8 mouse cellular contexts compared by ENCODE assay signal in genomic region chr14:21368622-21369021, GRCm38 (mm10).
A peak's percentile ranks its signal among the peaks of the same experiment; 100 is the strongest.
DNase-seq lines count a peak whose midpoint lies in the region; ATAC-seq lines count a peak whose summit lies in the region.
"Had no signal": no experiment of that assay in that cellular context is flagged by ENCODE, and none has a peak within 500 bp of the region (broad histone marks: within the 10 kb centered on the region; RNA-seq: fewer than 3 reads in every experiment).

No protein-coding gene starts in this region.

- H3K27me3 ChIP-seq in embryonic facial prominence, embryonic 13.5 days, result no peaks in the 10 kb centered on the region
- H3K27me3 ChIP-seq in hindbrain, embryonic 13.5 days, result no peaks in the 10 kb centered on the region
- H3K27me3 ChIP-seq in midbrain, embryonic 16.5 days (ENCODE audit: control insufficient read depth, insufficient read depth, low read depth, low read length), result no peaks in the 10 kb centered on the region

- peaks cover 10% of the 10 kb centered on the region for H3K4me1 ChIP-seq in embryonic facial prominence, embryonic 13.5 days
- H3K4me1 ChIP-seq in hindbrain, embryonic 13.5 days (replicated peaks), result peaks cover 15% of the 10 kb centered on the region
- H3K4me1 ChIP-seq in midbrain, embryonic 16.5 days (ENCODE audit: control insufficient read depth, insufficient read depth, low read length), result peaks cover 32% of the 10 kb centered on the region

- 69% methylated on average over 2 of the region's 2 CpGs for WGBS in embryonic facial prominence, embryonic 13.5 days
- 22% methylated on average over 2 of the region's 2 CpGs for WGBS in hindbrain, embryonic 13.5 days
- WGBS in midbrain, embryonic 16.5 days, result 27% methylated on average over 2 of the region's 2 CpGs

- H3K9ac ChIP-seq in embryonic facial prominence, embryonic 13.5 days, result no peak overlapping the region
- no peak overlapping the region for H3K9ac ChIP-seq in hindbrain, embryonic 13.5 days
- H3K9ac ChIP-seq in midbrain, embryonic 16.5 days (ENCODE audit: low read depth, low read length), result no peak overlapping the region

- no peak overlapping the region for H3K4me3 ChIP-seq in embryonic facial prominence, embryonic 13.5 days
- no peak overlapping the region for H3K4me3 ChIP-seq in hindbrain, embryonic 13.5 days
- no peak overlapping the region for H3K4me3 ChIP-seq in midbrain, embryonic 16.5 days (ENCODE audit: low read depth, low read length)

- ATAC-seq in embryonic facial prominence, embryonic 13.5 days (ENCODE audit: insufficient number of reproducible peaks, insufficient read depth, low FRiP score, low TSS enrichment, low read depth), result no peak
- no peak for ATAC-seq in hindbrain, embryonic 13.5 days (ENCODE audit: low FRiP score)
- ATAC-seq in midbrain, embryonic 16.5 days, result no peak

- no peak overlapping the region for H3K4me2 ChIP-seq in embryonic facial prominence, embryonic 13.5 days
- H3K4me2 ChIP-seq in hindbrain, embryonic 13.5 days, result no peak overlapping the region
- no peak overlapping the region; the same call in 1 of the 2 replicates for H3K4me2 ChIP-seq in midbrain, embryonic 16.5 days (ENCODE audit: low read length)

- DNase-seq in NIH3T3 (ENCODE audit: low read depth), result peak; percentile 20
- DNase-seq in right cerebral cortex, postnatal 36 days (ENCODE audit: low spot score in 2 of 2), result no peak
- no peak for DNase-seq in testis, postnatal 14 days (ENCODE audit: low spot score)
- DNase-seq in liver, result no peak
- DNase-seq: thymus, adult 2 months had no signal

- no peaks in the 10 kb centered on the region for H3K9me3 ChIP-seq in embryonic facial prominence, embryonic 13.5 days
- H3K9me3 ChIP-seq in hindbrain, embryonic 13.5 days, result no peaks in the 10 kb centered on the region
- H3K9me3 ChIP-seq in midbrain, embryonic 16.5 days (replicated peaks; ENCODE audit: control insufficient read depth, low read length, poor library complexity, severe bottlenecking), result no peaks in the 10 kb centered on the region

- peak overlapping the region; percentile 48; the same call in 1 of the 2 replicates for H3K27ac ChIP-seq in embryonic facial prominence, embryonic 13.5 days
- H3K27ac ChIP-seq in hindbrain, embryonic 13.5 days, result peak overlapping the region; percentile 89
- H3K27ac ChIP-seq in midbrain, embryonic 16.5 days (ENCODE audit: low read length), result peak overlapping the region; percentile 79

- H3K36me3 ChIP-seq in embryonic facial prominence, embryonic 13.5 days, result peaks cover 3% of the 10 kb centered on the region; the same call in 1 of the 2 replicates
- H3K36me3 ChIP-seq in hindbrain, embryonic 13.5 days, result no peaks in the 10 kb centered on the region
- H3K36me3 ChIP-seq in midbrain, embryonic 16.5 days (ENCODE audit: control insufficient read depth, insufficient read depth, low read length), result no peaks in the 10 kb centered on the region
